Mouse (Mus musculus) G1E (cell line): ENCODE data around the gene Ifnlr1.

ENCODE experiments used
- CTCF ChIP-seq: IDR thresholded peaks from 2 replicates; pipeline ENCODE4 v1.5.1; 2012; ENCODE audit warnings: low read depth, low read length, inconsistent platforms, mixed read lengths
- GATA1 ChIP-seq: IDR thresholded peaks from 2 replicates; pipeline ENCODE4 v1.6.1; 2012; ENCODE audit warnings: borderline replicate concordance, low read length, inconsistent platforms, mixed read lengths

- no peak for TF ChIP-seq CTCF
- no peak for TF ChIP-seq GATA1
Observed at GRCm38 (mm10) chr4:135645022-135645637, 41.0 kb upstream of the Ifnlr1 start.
